Mouse (Mus musculus) MEL (cell line): Measurements from ENCODE around the gene Naa20. TPM values are rescaled to one million over a fixed set of nuclear protein-coding genes. Genes with fewer than 3 reads are reported as not detected.

ENCODE experiments used
- DNase-seq: peaks from one replicate; pipeline ENCODE4 v3.0.0; 2011; ENCODE audit warnings: low read depth, low spot score
- H3K27ac ChIP-seq: 2 replicates; pipeline ENCODE4 v1.5.1; 2012; ENCODE audit warnings: low read depth, mild to moderate bottlenecking, control low read depth, low read length, moderate library complexity; ENCODE audit not compliant: control insufficient read depth
- H3K27me3 ChIP-seq, 2 experiments: fragments of 150-350 bp in 1 of 2; sonication (generic) in 1 of 2; 2 replicates each; pipeline ENCODE4 v1.6.1; 2012; ENCODE audit warnings: low read length in 2 of 2, mild to moderate bottlenecking in 2 of 2, improper control_type of control experiment in 1 of 2, moderate library complexity in 1 of 2; ENCODE audit not compliant: insufficient read depth in 2 of 2, control insufficient read depth in 1 of 2
- H3K36me3 ChIP-seq, 2 experiments: 2 replicates each; pipeline ENCODE4 v1.6.1; 2012 to 2014; ENCODE audit warnings: low read length in 2 of 2, improper control_type of control experiment in 1 of 2, inconsistent platforms in 1 of 2, mild to moderate bottlenecking in 1 of 2; ENCODE audit not compliant: insufficient read depth in 2 of 2, control insufficient read depth in 1 of 2
- H3K4me1 ChIP-seq, 2 experiments: fragments of 150-350 bp in 1 of 2; sonication (generic) in 1 of 2; 2 replicates each; pipeline ENCODE4 v1.6.1; 2012; ENCODE audit warnings: low read length in 2 of 2, improper control_type of control experiment in 1 of 2, mild to moderate bottlenecking in 1 of 2; ENCODE audit not compliant: insufficient read depth in 2 of 2, control insufficient read depth in 1 of 2
- H3K4me3 ChIP-seq, 2 experiments: fragments of 150-350 bp in 1 of 2; sonication (generic) in 1 of 2; 2 replicates each; pipeline ENCODE4 v1.5.1; 2012; ENCODE audit warnings: low read depth in 2 of 2, low read length in 2 of 2, mild to moderate bottlenecking in 2 of 2, moderate library complexity in 2 of 2, control low read depth in 1 of 2, improper control_type of control experiment in 1 of 2; ENCODE audit not compliant: control insufficient read depth in 1 of 2, insufficient read depth in 1 of 2
- H3K79me2 ChIP-seq: 2 replicates; pipeline ENCODE4 v1.6.1; 2012; ENCODE audit warnings: mild to moderate bottlenecking, low read length, moderate library complexity; ENCODE audit not compliant: control insufficient read depth, poor library complexity, insufficient read depth
- H3K9ac ChIP-seq: 2 replicates; pipeline ENCODE4 v1.6.1; 2012; ENCODE audit warnings: low read depth, mild to moderate bottlenecking, control low read depth, low read length, moderate library complexity; ENCODE audit not compliant: control insufficient read depth, poor library complexity, severe bottlenecking
- H3K9me3 ChIP-seq: fragments of 150-350 bp; sonication (generic); replicated peaks from 2 replicates; pipeline ENCODE4 v1.6.1; 2012; ENCODE audit warnings: mild to moderate bottlenecking, low read length, improper control_type of control experiment, moderate library complexity; ENCODE audit not compliant: insufficient read depth
- CHD1 ChIP-seq: IDR thresholded peaks from 2 replicates; pipeline ENCODE4 v1.6.1; 2012; ENCODE audit warnings: low read depth, mild to moderate bottlenecking, inconsistent platforms, low read length, improper control_type of control experiment
- E2F4 ChIP-seq: IDR thresholded peaks from 2 replicates; pipeline ENCODE4 v1.6.1; 2011; ENCODE audit warnings: low read depth, low read length, improper control_type of control experiment, borderline replicate concordance
- ELF1 ChIP-seq: IDR thresholded peaks from 2 replicates; pipeline ENCODE4 v1.6.1; 2014; ENCODE audit warnings: low read depth, mild to moderate bottlenecking, inconsistent platforms, low read length, improper control_type of control experiment, moderate library complexity
- EP300 ChIP-seq, 2 experiments: IDR thresholded peaks; 2 replicates each; pipeline ENCODE4 v1.6.1; 2011; ENCODE audit warnings: improper control_type of control experiment in 2 of 2, low read length in 2 of 2, low read depth in 1 of 2, mild to moderate bottlenecking in 1 of 2
- ETS1 ChIP-seq: IDR thresholded peaks from 2 replicates; pipeline ENCODE4 v1.6.1; 2012; ENCODE audit warnings: low read depth, mild to moderate bottlenecking, inconsistent platforms, low read length, improper control_type of control experiment, moderate library complexity
- KAT2A ChIP-seq: conservative IDR thresholded peaks from 2 replicates; pipeline ENCODE4 v1.6.1; 2012; ENCODE audit warnings: low read depth, low read length, improper control_type of control experiment, inconsistent platforms
- MXI1 ChIP-seq: IDR thresholded peaks from 2 replicates; pipeline ENCODE4 v1.6.1; 2011; ENCODE audit warnings: mild to moderate bottlenecking, low read depth, low read length, improper control_type of control experiment
- MYB ChIP-seq: IDR thresholded peaks from 2 replicates; pipeline ENCODE4 v1.6.1; 2011; ENCODE audit warnings: mild to moderate bottlenecking, low read depth, low read length, improper control_type of control experiment
- NELFE ChIP-seq: IDR thresholded peaks from 2 replicates; pipeline ENCODE4 v1.6.1; 2011; ENCODE audit warnings: low read depth, low read length, improper control_type of control experiment
- POLR2AphosphoS2 ChIP-seq: IDR thresholded peaks from 2 replicates; pipeline ENCODE4 v1.6.1; 2011; ENCODE audit warnings: low read length, improper control_type of control experiment
- POLR2AphosphoS5 ChIP-seq: IDR thresholded peaks from 2 replicates; pipeline ENCODE4 v1.6.1; 2012; ENCODE audit warnings: low read depth, borderline replicate concordance, mild to moderate bottlenecking, inconsistent platforms, low read length, moderate library complexity, mixed read lengths
- SIN3A ChIP-seq: IDR thresholded peaks from 2 replicates; pipeline ENCODE4 v1.6.1; 2012; ENCODE audit warnings: low read length, improper control_type of control experiment, inconsistent platforms
- TAL1 ChIP-seq: IDR thresholded peaks from 2 replicates; pipeline ENCODE4 v1.6.1; 2012; ENCODE audit warnings: mild to moderate bottlenecking, inconsistent platforms, low read length, moderate library complexity, mixed read lengths
- UBTF ChIP-seq: IDR thresholded peaks from 2 replicates; pipeline ENCODE4 v1.6.1; 2012; ENCODE audit warnings: low read depth, mild to moderate bottlenecking, inconsistent platforms, low read length, improper control_type of control experiment, moderate library complexity, borderline replicate concordance; ENCODE audit not compliant: insufficient read depth
- USF1 ChIP-seq: IDR thresholded peaks from 2 replicates; pipeline ENCODE4 v1.6.1; 2014; ENCODE audit warnings: low read depth, mild to moderate bottlenecking, inconsistent platforms, low read length, improper control_type of control experiment, moderate library complexity
- USF2 ChIP-seq, 2 experiments: IDR thresholded peaks; 2 replicates each; pipeline ENCODE4 v1.6.1; 2011 to 2012; ENCODE audit warnings: improper control_type of control experiment in 2 of 2, low read length in 2 of 2, borderline replicate concordance in 1 of 2, inconsistent platforms in 1 of 2, low read depth in 1 of 2, mild to moderate bottlenecking in 1 of 2; ENCODE audit not compliant: insufficient read depth in 1 of 2
- ZKSCAN1 ChIP-seq: IDR thresholded peaks from 2 replicates; pipeline ENCODE4 v1.6.1; 2012; ENCODE audit warnings: low read depth, mild to moderate bottlenecking, inconsistent platforms, low read length, improper control_type of control experiment, moderate library complexity
- ZMIZ1 ChIP-seq: IDR thresholded peaks from 2 replicates; pipeline ENCODE4 v1.6.1; 2012; ENCODE audit warnings: low read depth, mild to moderate bottlenecking, inconsistent platforms, low read length, improper control_type of control experiment, moderate library complexity
- polyA plus RNA-seq, 2 experiments: library from polyadenylated mRNA; stranded (reverse) in 1 of 2; unstranded in 1 of 2; fragments of >175 nt in 1 of 2; fragments of >200 nt in 1 of 2; gene quantifications; 2 replicates each; pipeline versions ENCODE4 v1.2.1 to v1.2.4; 2012; ENCODE audit warnings: low replicate concordance in 2 of 2, low read depth in 1 of 2; ENCODE audit not compliant: insufficient read length in 2 of 2, insufficient read depth in 1 of 2, missing spikeins in 1 of 2
- total RNA-seq: library from RNA; depleted of rRNA; stranded (reverse); fragments of 300-350 nt; gene quantifications from 2 replicates; pipeline ENCODE4 v1.2.3, GENCODE M21; 2012

The Naa20 gene
- total and polyA plus RNA-seq, 3 experiments: 86.3 to 88.1 TPM; not detected in 1

GRCm38 (mm10) chr2:145859932-145860801 is 41.7 kb upstream of the Naa20 start:
- Histone ChIP-seq H3K4me3 (no peak overlapping the region), H3K4me1 (no peaks in the 10 kb centered on the region), H3K27me3 (no peaks in the 10 kb centered on the region; a peak in 1 of 4 replicates), H3K79me2 (no peaks in the 10 kb centered on the region), H3K36me3 (no peaks in the 10 kb centered on the region), H3K9ac (no peak overlapping the region), H3K27ac (no peak overlapping the region), H3K9me3 (no peaks in the 10 kb centered on the region)
- no peak for DNase-seq
- TF ChIP-seq POLR2AphosphoS2: no peak
- TF ChIP-seq EP300 (IDR thresholded peaks at IDR 0.05; ENCODE audit: low read depth in 1 of 2, low read length in 2 of 2): no peak
- TF ChIP-seq CHD1: no peak
- no peak for TF ChIP-seq USF2 (IDR thresholded peaks at IDR 0.05; ENCODE audit: borderline replicate concordance in 1 of 2, insufficient read depth in 1 of 2, low read depth in 1 of 2, low read length in 2 of 2)
- no peak for TF ChIP-seq ETS1
- TF ChIP-seq SIN3A: no peak

- no peaks in the 10 kb centered on the region for H3K36me3 ChIP-seq
- no peaks in the 10 kb centered on the region; a peak in 1 of 4 replicates for H3K27me3 ChIP-seq
- no peak for DNase-seq
- no peak overlapping the region for H3K9ac ChIP-seq
- no peak overlapping the region for H3K27ac ChIP-seq
- H3K9me3 ChIP-seq: no peaks in the 10 kb centered on the region
- H3K4me3 ChIP-seq: no peak overlapping the region
- no peaks in the 10 kb centered on the region for H3K79me2 ChIP-seq
- TF ChIP-seq CHD1 (no peak), ZMIZ1 (no peak), ZKSCAN1 (no peak), TAL1 (no peak), NELFE (no peak), MYB (no peak), POLR2AphosphoS2 (no peak), ELF1 (no peak), POLR2AphosphoS5 (no peak), E2F4 (no peak), MXI1 (no peak), KAT2A (no peak), USF2 (IDR thresholded peaks at IDR 0.05; ENCODE audit: borderline replicate concordance in 1 of 2, insufficient read depth in 1 of 2, low read depth in 1 of 2, low read length in 2 of 2) (no peak), EP300 (IDR thresholded peaks at IDR 0.05; ENCODE audit: low read depth in 1 of 2, low read length in 2 of 2) (no peak), USF1 (no peak), UBTF (no peak)
- no peaks in the 10 kb centered on the region for H3K4me1 ChIP-seq
These were observed 40.4 kb upstream of the Naa20 start for GRCm38 (mm10) chr2:145861193-145862123.
